ENCODE assay signal across 13 mouse cellular contexts in the genomic region with DNA sequence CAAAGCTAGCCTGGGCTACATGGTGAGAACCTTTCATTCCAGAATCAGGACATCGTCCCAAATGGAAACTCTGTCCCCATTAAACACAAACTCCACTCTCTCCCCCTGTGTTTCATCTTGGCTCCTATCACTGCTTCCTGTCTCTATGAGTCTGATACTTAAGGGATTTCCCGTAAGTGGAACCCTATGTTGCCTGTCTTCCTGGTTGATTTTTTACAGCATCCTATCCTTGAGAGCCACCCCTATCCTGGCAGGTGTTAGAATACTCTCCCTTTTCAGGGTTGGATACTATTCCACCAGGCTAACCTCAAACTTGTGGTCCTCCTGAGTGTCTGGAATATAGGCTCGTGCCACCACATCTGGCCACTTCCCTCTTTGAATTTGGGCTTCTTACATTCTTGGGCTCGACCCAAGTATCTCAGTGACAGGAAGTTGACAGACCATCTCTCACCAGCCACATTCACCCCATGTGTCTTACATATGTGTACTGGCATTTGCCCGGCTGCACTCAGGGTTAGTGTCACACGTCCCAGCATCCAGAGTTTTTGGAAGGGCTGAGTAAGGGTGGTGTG. TPM values are rescaled to one million over a fixed set of nuclear protein-coding genes. Genes with fewer than 3 reads are reported as not detected.
DNase-seq lines count a peak whose midpoint lies in the region; ATAC-seq and TF ChIP-seq lines count a peak whose summit lies in the region.
"Had no signal": no experiment of that assay in that cellular context is flagged by ENCODE, and none has a peak within 500 bp of the region (broad histone marks: within the 10 kb centered on the region; RNA-seq: fewer than 3 reads in every experiment).

No protein-coding gene starts in this region.

- H3K27ac ChIP-seq in heart, embryonic 15.5 days, result no peak overlapping the region
- H3K27ac ChIP-seq in lung, embryonic 14.5 days (ENCODE audit: low read depth), result no peak overlapping the region
- 0 out of 2 replicates have a peak overlapping the region, but pooled peaks have one; percentile 13 for H3K27ac ChIP-seq in embryonic facial prominence, embryonic 15.5 days (replicated peaks)
- H3K27ac ChIP-seq in small intestine, adult 2 months (ENCODE audit: insufficient read depth, low read depth, low read length), result peak overlapping the region; percentile 21; the same call in 1 of the 2 replicates
- no peak overlapping the region for H3K27ac ChIP-seq in hindbrain, postnatal 0 days
- H3K27ac ChIP-seq: forebrain, embryonic 15.5 days; hindbrain, embryonic 15.5 days had no signal

- H3K27me3 ChIP-seq in heart, embryonic 15.5 days, result peaks cover 5% of the 10 kb centered on the region; the same call in 1 of the 2 replicates
- H3K27me3 ChIP-seq in lung, embryonic 14.5 days (ENCODE audit: insufficient read depth, low read length), result no peaks in the 10 kb centered on the region
- H3K27me3 ChIP-seq in embryonic facial prominence, embryonic 15.5 days, result no peaks in the 10 kb centered on the region
- H3K27me3 ChIP-seq in small intestine, adult 2 months (ENCODE audit: control insufficient read depth, insufficient read depth, low read length), result no peaks in the 10 kb centered on the region
- H3K27me3 ChIP-seq in hindbrain, postnatal 0 days (ENCODE audit: insufficient read depth, low read length), result no peaks in the 10 kb centered on the region
- H3K27me3 ChIP-seq: forebrain, embryonic 15.5 days had no signal

- H3K4me2 ChIP-seq in heart, embryonic 15.5 days, result peak overlapping the region; percentile 57
- H3K4me2 ChIP-seq in lung, embryonic 14.5 days, result peak overlapping the region; percentile 55; the same call in 1 of the 2 replicates
- H3K4me2 ChIP-seq in embryonic facial prominence, embryonic 15.5 days (replicated peaks), result 0 out of 2 replicates have a peak overlapping the region, but pooled peaks have one; percentile 29
- no peak overlapping the region for H3K4me2 ChIP-seq in hindbrain, postnatal 0 days (ENCODE audit: low read depth, low read length)
- H3K4me2 ChIP-seq: forebrain, embryonic 15.5 days had no signal

- ATAC-seq in heart, embryonic 15.5 days (replicated peaks; ENCODE audit: insufficient number of reproducible peaks, insufficient read depth, low FRiP score, low read depth), result no peak
- ATAC-seq in lung, embryonic 14.5 days (ENCODE audit: insufficient read depth), result no peak
- ATAC-seq in embryonic facial prominence, embryonic 15.5 days (ENCODE audit: insufficient number of reproducible peaks, low FRiP score, low TSS enrichment, low read depth), result no peak
- no peak for ATAC-seq in hindbrain, postnatal 0 days
- ATAC-seq: forebrain, embryonic 15.5 days had no signal

- no peak for DNase-seq in heart, postnatal 14 days
- no peak for DNase-seq in lung, embryonic 14.5 days
- no peak for DNase-seq in lung, postnatal 14 days
- DNase-seq in testis, postnatal 10 days (ENCODE audit: low spot score), result no peak
- no peak for DNase-seq in hindbrain, postnatal 0 days (ENCODE audit: low spot score)
- DNase-seq: gastrocnemius, postnatal 10 days; right cerebral cortex, postnatal 14 days had no signal

- no peaks in the 10 kb centered on the region for H3K36me3 ChIP-seq in heart, embryonic 15.5 days
- no peaks in the 10 kb centered on the region for H3K36me3 ChIP-seq in lung, embryonic 14.5 days (ENCODE audit: insufficient read depth)
- H3K36me3 ChIP-seq in embryonic facial prominence, embryonic 15.5 days, result no peaks in the 10 kb centered on the region
- peaks cover 13% of the 10 kb centered on the region for H3K36me3 ChIP-seq in small intestine, adult 2 months (ENCODE audit: control insufficient read depth, insufficient read depth, low read length)
- no peaks in the 10 kb centered on the region for H3K36me3 ChIP-seq in hindbrain, postnatal 0 days (ENCODE audit: insufficient read depth, low read length)
- H3K36me3 ChIP-seq: embryonic facial prominence, embryonic 13.5 days; forebrain, embryonic 15.5 days; hindbrain, embryonic 15.5 days had no signal

- H3K4me1 ChIP-seq in heart, embryonic 15.5 days (replicated peaks), result peaks cover 23% of the 10 kb centered on the region
- H3K4me1 ChIP-seq in lung, embryonic 14.5 days (ENCODE audit: insufficient read depth), result peaks cover 17% of the 10 kb centered on the region; the same call in 1 of the 2 replicates
- peaks cover 26% of the 10 kb centered on the region for H3K4me1 ChIP-seq in embryonic facial prominence, embryonic 15.5 days
- no peaks in the 10 kb centered on the region for H3K4me1 ChIP-seq in small intestine, adult 2 months (ENCODE audit: control insufficient read depth, insufficient read depth, insufficient read length, low read length)
- peaks cover 8% of the 10 kb centered on the region; the same call in 1 of the 2 replicates for H3K4me1 ChIP-seq in hindbrain, postnatal 0 days (ENCODE audit: insufficient read depth, low read length)

- 66% methylated on average over 6 of the region's 6 CpGs for WGBS in heart, embryonic 15.5 days
- WGBS in lung, embryonic 14.5 days, result 53% methylated on average over 6 of the region's 6 CpGs
- 64% methylated on average over 6 of the region's 6 CpGs for WGBS in embryonic facial prominence, embryonic 15.5 days
- WGBS in small intestine, adult 2 months, result 67% methylated on average over 6 of the region's 6 CpGs
- 69% methylated on average over 6 of the region's 6 CpGs for WGBS in hindbrain, postnatal 0 days

- no peak for TF ChIP-seq CTCF in lung, embryonic 14.5 days (IDR thresholded peaks at IDR 0.05; ENCODE audit: low read depth)
- no peak for TF ChIP-seq CTCF in small intestine, adult 2 months (IDR thresholded peaks at IDR 0.05; ENCODE audit: extremely low read depth, insufficient read length, insufficient replicate concordance, low read depth, low read length)
- no peak for TF ChIP-seq CTCF in hindbrain, postnatal 0 days (IDR thresholded peaks at IDR 0.05; ENCODE audit: low read depth)

- intact Hi-C loops in heart, postnatal 14 days (cut with DNase I), result loop anchor here (5.0 to 10.0 kb wide), 2 partner anchors 203 to 361 kb away; no protein-coding TSS in a partner anchor

- no peaks in the 10 kb centered on the region for H3K9me3 ChIP-seq in heart, embryonic 15.5 days (replicated peaks)
- no peaks in the 10 kb centered on the region for H3K9me3 ChIP-seq in lung, embryonic 14.5 days (ENCODE audit: low read depth, low read length)
- no peaks in the 10 kb centered on the region for H3K9me3 ChIP-seq in embryonic facial prominence, embryonic 15.5 days (replicated peaks)
- no peaks in the 10 kb centered on the region for H3K9me3 ChIP-seq in hindbrain, postnatal 0 days (ENCODE audit: low read length)
- H3K9me3 ChIP-seq: embryonic facial prominence, embryonic 13.5 days; forebrain, embryonic 15.5 days; hindbrain, embryonic 15.5 days had no signal

- no peak overlapping the region for H3K9ac ChIP-seq in heart, embryonic 15.5 days
- H3K9ac ChIP-seq in lung, embryonic 14.5 days, result no peak overlapping the region
- no peak overlapping the region for H3K9ac ChIP-seq in embryonic facial prominence, embryonic 15.5 days
- no peak overlapping the region for H3K9ac ChIP-seq in hindbrain, postnatal 0 days (replicated peaks; ENCODE audit: low read length)
- H3K9ac ChIP-seq: forebrain, embryonic 15.5 days; hindbrain, embryonic 15.5 days had no signal

- TF ChIP-seq POLR2A in small intestine, adult 2 months (IDR thresholded peaks at IDR 0.05; ENCODE audit: low read depth, low read length), result no peak

- H3K4me3 ChIP-seq in heart, embryonic 15.5 days, result no peak overlapping the region
- H3K4me3 ChIP-seq in lung, embryonic 14.5 days (ENCODE audit: low read depth, low read length), result no peak overlapping the region
- H3K4me3 ChIP-seq in embryonic facial prominence, embryonic 15.5 days (replicated peaks), result no peak overlapping the region
- H3K4me3 ChIP-seq in small intestine, adult 2 months (ENCODE audit: low read depth, low read length), result no peak overlapping the region
- no peak overlapping the region for H3K4me3 ChIP-seq in hindbrain, postnatal 0 days (ENCODE audit: low read length)
- H3K4me3 ChIP-seq: forebrain, embryonic 15.5 days; hindbrain, embryonic 15.5 days had no signal

RNA-seq across cellular contexts. Expression of gene Gna12, which starts 43.6 kb away (rescaled TPM):
- polyA plus RNA-seq in heart, embryonic 15.5 days (2015; fragmentation: Nextera tagmentation; extraction: Ambion mirVana), result 37.9 and 53.4 TPM in 2 replicates
- total RNA-seq in heart, postnatal 14 days (2021), result 10 to 100 TPM; 80.5 to 84.2 TPM
- 63.0 and 77.1 TPM in 2 replicates for polyA plus RNA-seq in lung, embryonic 14.5 days (2014; fragmentation: Nextera tagmentation; extraction: Ambion mirVana)
- polyA plus RNA-seq in embryonic facial prominence, embryonic 15.5 days (2015; fragmentation: Nextera tagmentation; extraction: Ambion mirVana), result 24.6 and 35.3 TPM in 2 replicates
- 27.8 and 34.8 TPM in 2 replicates for polyA plus RNA-seq in small intestine, adult 2 months (2012; rRNA removed)
- total RNA-seq in hindbrain, postnatal 0 days (2014; rRNA removed), result 201 and 208 TPM in 2 replicates
- 32.8 and 35.9 TPM in 2 replicates for polyA plus RNA-seq in hindbrain, postnatal 0 days (2015; fragmentation: Nextera tagmentation; extraction: Ambion mirVana)

Comparison
In these comparisons a context has a peak if more than half of its experiments do, and no peak if none do; other contexts are left out.
1. H3K27ac ChIP-seq: peak in embryonic facial prominence, embryonic 15.5 days (single experiment) and small intestine, adult 2 months (single experiment); none in heart, embryonic 15.5 days (single experiment), lung, embryonic 14.5 days (single experiment) and hindbrain, postnatal 0 days (single experiment).